Comparison of ENCODE assay signal across 23 mouse cellular contexts in genomic region chr5:138881649-138882226, GRCm38 (mm10).
DNase-seq lines count a peak whose midpoint lies in the region; ATAC-seq and TF ChIP-seq lines count a peak whose summit lies in the region.
"Had no signal": no experiment of that assay in that cellular context is flagged by ENCODE, and none has a peak within 500 bp of the region (broad histone marks: within the 10 kb centered on the region; RNA-seq: fewer than 3 reads in every experiment).

No protein-coding gene starts in this region.

- no peak for TF ChIP-seq POLR2A in limb, embryonic 14.5 days (IDR thresholded peaks at IDR 0.05; ENCODE audit: borderline replicate concordance, extremely low read depth, insufficient read depth, insufficient read length)

- H3K4me1 ChIP-seq in intestine, embryonic 15.5 days (replicated peaks): 0 out of 2 replicates have a peak, but pooled peaks cover 3% of the 10 kb centered on the region
- no peaks in the 10 kb centered on the region; the same call in 1 of the 2 replicates for H3K4me1 ChIP-seq in intestine, postnatal 0 days (replicated peaks; ENCODE audit: control insufficient read depth, insufficient read depth, low read length)
- peaks cover 63% of the 10 kb centered on the region for H3K4me1 ChIP-seq in megakaryocyte, embryonic 14.5 days
- peaks cover 4% of the 10 kb centered on the region; the same call in 1 of the 2 replicates for H3K4me1 ChIP-seq in embryonic facial prominence, embryonic 14.5 days (ENCODE audit: control insufficient read depth, insufficient read depth, low read length)
- peaks cover 8% of the 10 kb centered on the region for H3K4me1 ChIP-seq in limb, embryonic 14.5 days (ENCODE audit: control insufficient read depth, insufficient read depth, low read length)
- no peaks in the 10 kb centered on the region for H3K4me1 ChIP-seq in hindbrain, postnatal 0 days (ENCODE audit: insufficient read depth, low read length)

- TF ChIP-seq CTCF in intestine, postnatal 0 days (IDR thresholded peaks at IDR 0.05; ENCODE audit: low read depth): no peak
- no peak for TF ChIP-seq CTCF in hindbrain, postnatal 0 days (IDR thresholded peaks at IDR 0.05; ENCODE audit: low read depth)

- no peak overlapping the region for H3K9ac ChIP-seq in intestine, embryonic 15.5 days
- no peak overlapping the region for H3K9ac ChIP-seq in intestine, postnatal 0 days (ENCODE audit: low read depth, low read length)
- H3K9ac ChIP-seq in embryonic facial prominence, embryonic 14.5 days (ENCODE audit: low read depth, low read length): no peak overlapping the region
- no peak overlapping the region for H3K9ac ChIP-seq in limb, embryonic 14.5 days (ENCODE audit: low read depth, low read length, severe bottlenecking)
- H3K9ac ChIP-seq in hindbrain, postnatal 0 days (replicated peaks; ENCODE audit: low read length): no peak overlapping the region
- H3K9ac ChIP-seq: heart, embryonic 13.5 days; hindbrain, embryonic 14.5 days had no signal

- H3K36me3 ChIP-seq in intestine, embryonic 15.5 days: no peaks in the 10 kb centered on the region
- H3K36me3 ChIP-seq in intestine, postnatal 0 days (ENCODE audit: control insufficient read depth, insufficient read depth): no peaks in the 10 kb centered on the region
- H3K36me3 ChIP-seq in megakaryocyte, embryonic 14.5 days (replicated peaks; ENCODE audit: low read length): no peaks in the 10 kb centered on the region
- no peaks in the 10 kb centered on the region for H3K36me3 ChIP-seq in embryonic facial prominence, embryonic 14.5 days (ENCODE audit: control insufficient read depth, insufficient read depth, low read length)
- H3K36me3 ChIP-seq in limb, embryonic 14.5 days (ENCODE audit: control insufficient read depth, insufficient read depth, low read length): no peaks in the 10 kb centered on the region
- H3K36me3 ChIP-seq in hindbrain, postnatal 0 days (ENCODE audit: insufficient read depth, low read length): no peaks in the 10 kb centered on the region
- H3K36me3 ChIP-seq: heart, embryonic 13.5 days had no signal

- 0 out of 2 replicates have a peak, but pooled peaks have one; percentile 29 for ATAC-seq in intestine, embryonic 15.5 days
- ATAC-seq in intestine, postnatal 0 days: no peak
- no peak for ATAC-seq in megakaryocyte, adult 5-6 weeks (ENCODE audit: poor library complexity, severe bottlenecking)
- ATAC-seq in embryonic facial prominence, embryonic 14.5 days (ENCODE audit: low read depth): 0 out of 2 replicates have a peak, but pooled peaks have one; percentile 34
- peak; percentile 34; the same call in 1 of the 2 replicates for ATAC-seq in limb, embryonic 14.5 days (ENCODE audit: low FRiP score, low read depth)
- ATAC-seq in hindbrain, postnatal 0 days: no peak
- ATAC-seq in megakaryocyte-erythroid progenitor cell, adult 5-6 weeks (replicated peaks; ENCODE audit: low FRiP score, low TSS enrichment, poor library complexity, severe bottlenecking): no peak
- ATAC-seq: inflammation-experienced regulatory T-cells, adult 6 months had no signal

- no peak overlapping the region for H3K4me3 ChIP-seq in intestine, embryonic 15.5 days (replicated peaks)
- no peak overlapping the region for H3K4me3 ChIP-seq in intestine, postnatal 0 days (ENCODE audit: low read depth, low read length)
- peak overlapping the region; percentile 23 for H3K4me3 ChIP-seq in megakaryocyte, embryonic 14.5 days (replicated peaks)
- no peak overlapping the region for H3K4me3 ChIP-seq in embryonic facial prominence, embryonic 14.5 days (ENCODE audit: low read depth, low read length)
- H3K4me3 ChIP-seq in limb, embryonic 14.5 days (replicated peaks; ENCODE audit: low read length): no peak overlapping the region
- H3K4me3 ChIP-seq in hindbrain, postnatal 0 days (ENCODE audit: low read length): no peak overlapping the region
- H3K4me3 ChIP-seq: heart, embryonic 13.5 days had no signal

- H3K27me3 ChIP-seq in intestine, embryonic 15.5 days (replicated peaks): no peaks in the 10 kb centered on the region
- no peaks in the 10 kb centered on the region for H3K27me3 ChIP-seq in intestine, postnatal 0 days (replicated peaks; ENCODE audit: control insufficient read depth, insufficient read depth, low read length)
- H3K27me3 ChIP-seq in megakaryocyte, embryonic 14.5 days (replicated peaks): peaks cover 78% of the 10 kb centered on the region
- H3K27me3 ChIP-seq in embryonic facial prominence, embryonic 14.5 days (replicated peaks; ENCODE audit: control insufficient read depth, insufficient read depth, low read length): no peaks in the 10 kb centered on the region
- no peaks in the 10 kb centered on the region for H3K27me3 ChIP-seq in limb, embryonic 14.5 days (ENCODE audit: control insufficient read depth, insufficient read depth, low read length)
- no peaks in the 10 kb centered on the region for H3K27me3 ChIP-seq in hindbrain, postnatal 0 days (ENCODE audit: insufficient read depth, low read length)
- H3K27me3 ChIP-seq: CH12.LX; heart, embryonic 13.5 days had no signal

- no peaks in the 10 kb centered on the region for H3K9me3 ChIP-seq in intestine, embryonic 15.5 days
- no peaks in the 10 kb centered on the region for H3K9me3 ChIP-seq in intestine, postnatal 0 days (ENCODE audit: control insufficient read depth)
- peaks cover 8% of the 10 kb centered on the region for H3K9me3 ChIP-seq in megakaryocyte, embryonic 14.5 days
- no peaks in the 10 kb centered on the region for H3K9me3 ChIP-seq in embryonic facial prominence, embryonic 14.5 days (ENCODE audit: control insufficient read depth, low read length)
- no peaks in the 10 kb centered on the region for H3K9me3 ChIP-seq in limb, embryonic 14.5 days (ENCODE audit: control insufficient read depth, low read length)
- H3K9me3 ChIP-seq in hindbrain, postnatal 0 days (ENCODE audit: low read length): no peaks in the 10 kb centered on the region
- H3K9me3 ChIP-seq: heart, embryonic 13.5 days had no signal

- H3K4me2 ChIP-seq in intestine, embryonic 15.5 days (replicated peaks): no peak overlapping the region
- H3K4me2 ChIP-seq in intestine, postnatal 0 days (replicated peaks; ENCODE audit: low read depth): no peak overlapping the region
- no peak overlapping the region for H3K4me2 ChIP-seq in embryonic facial prominence, embryonic 14.5 days (ENCODE audit: low read depth, low read length)
- no peak overlapping the region for H3K4me2 ChIP-seq in limb, embryonic 14.5 days (replicated peaks; ENCODE audit: low read depth, low read length, severe bottlenecking)
- H3K4me2 ChIP-seq in hindbrain, postnatal 0 days (ENCODE audit: low read depth, low read length): no peak overlapping the region
- H3K4me2 ChIP-seq: heart, embryonic 13.5 days; hindbrain, embryonic 14.5 days; liver, embryonic 11.5 days had no signal

- 66% methylated on average over 9 of the region's 9 CpGs for whole genome bisulfite sequencing in intestine, embryonic 15.5 days
- 63% methylated on average over 9 of the region's 9 CpGs for WGBS in intestine, postnatal 0 days
- 53% methylated on average over 9 of the region's 9 CpGs for WGBS in embryonic facial prominence, embryonic 14.5 days
- WGBS in limb, embryonic 14.5 days: 32% methylated on average over 9 of the region's 9 CpGs
- 47% methylated on average over 9 of the region's 9 CpGs for WGBS in hindbrain, postnatal 0 days

- H3K27ac ChIP-seq in intestine, embryonic 15.5 days: no peak overlapping the region
- H3K27ac ChIP-seq in intestine, postnatal 0 days (ENCODE audit: low read depth, low read length): no peak overlapping the region
- no peak overlapping the region for H3K27ac ChIP-seq in embryonic facial prominence, embryonic 14.5 days (replicated peaks; ENCODE audit: low read depth, low read length)
- no peak overlapping the region for H3K27ac ChIP-seq in limb, embryonic 14.5 days (replicated peaks; ENCODE audit: low read depth, low read length)
- no peak overlapping the region for H3K27ac ChIP-seq in hindbrain, postnatal 0 days
- H3K27ac ChIP-seq: heart, embryonic 13.5 days; hindbrain, embryonic 14.5 days; kidney, postnatal 0 days had no signal

- peak; percentile 54 for DNase-seq in embryonic facial prominence, embryonic 14.5 days (ENCODE audit: low spot score)
- peak; percentile 12 for DNase-seq in limb, embryonic 14.5 days (ENCODE audit: low spot score)
- no peak for DNase-seq in hindbrain, postnatal 0 days (ENCODE audit: low spot score)
- DNase-seq: adrenal gland, postnatal 10 days; cerebellum, adult 11-12 months; cerebellum, adult 9-11 months; gastrocnemius, postnatal 10 days; heart, postnatal 10 days; kidney, adult 2 months; layer of hippocampus, postnatal 36 days; left cerebral cortex, postnatal 4 days; midbrain, embryonic 14.5 days had no signal

Comparison
In these comparisons a context has a peak if more than half of its experiments do, and no peak if none do; other contexts are left out.
1. ATAC-seq: peak in intestine, embryonic 15.5 days (single experiment), embryonic facial prominence, embryonic 14.5 days (single experiment) and limb, embryonic 14.5 days (single experiment); none in intestine, postnatal 0 days (single experiment), megakaryocyte, adult 5-6 weeks (single experiment), hindbrain, postnatal 0 days (single experiment) and megakaryocyte-erythroid progenitor cell, adult 5-6 weeks (single experiment).